Mouse (Mus musculus) hindbrain, embryonic 11.5 days (tissue): Measurements from ENCODE around the gene Cyfip2. TPM values are rescaled to one million over a fixed set of nuclear protein-coding genes. Genes with fewer than 3 reads are reported as not detected.

ENCODE experiments used
- ATAC-seq: fragments of 200-750 bp; cut with Nextera tagmentation; 2 replicates; pipeline ENCODE4 v1.8.0; 2017; ENCODE audit warnings: mild to moderate bottlenecking, moderate TSS enrichment, moderate library complexity; ENCODE audit not compliant: low FRiP score
- DNase-seq: peaks from one replicate; pipeline ENCODE4 v3.0.0-alpha.2; 2015; ENCODE audit warnings: low spot score
- H3K27ac ChIP-seq: fragments of 300-500 bp; sonication (generic); 2 replicates; pipeline ENCODE4 v1.5.1; 2014; ENCODE audit warnings: mild to moderate bottlenecking, low read depth, low read length
- H3K27me3 ChIP-seq: fragments of 300-500 bp; sonication (generic); 2 replicates; pipeline ENCODE4 v1.6.1; 2014; ENCODE audit warnings: mild to moderate bottlenecking, low read length, moderate library complexity, mixed read lengths; ENCODE audit not compliant: control insufficient read depth, insufficient read depth
- H3K36me3 ChIP-seq: fragments of 300-500 bp; sonication (generic); 2 replicates; pipeline ENCODE4 v1.6.1; 2014; ENCODE audit warnings: mild to moderate bottlenecking, low read length, moderate library complexity, mixed read lengths; ENCODE audit not compliant: control insufficient read depth, insufficient read depth
- H3K4me1 ChIP-seq: fragments of 300-500 bp; sonication (generic); replicated peaks from 2 replicates; pipeline ENCODE4 v1.6.1; 2014; ENCODE audit warnings: low read length, mixed read lengths; ENCODE audit not compliant: control insufficient read depth, insufficient read depth
- H3K4me2 ChIP-seq: fragments of 300-500 bp; sonication (generic); replicated peaks from 2 replicates; pipeline ENCODE4 v1.6.1; 2014; ENCODE audit warnings: mild to moderate bottlenecking, low read depth, low read length
- H3K4me3 ChIP-seq: fragments of 300-500 bp; sonication (generic); 2 replicates; pipeline ENCODE4 v1.5.1; 2014; ENCODE audit warnings: low read depth, low read length
- H3K9ac ChIP-seq: fragments of 300-500 bp; sonication (generic); 2 replicates; pipeline ENCODE4 v1.6.1; 2014; ENCODE audit warnings: low read depth, low read length
- H3K9me3 ChIP-seq: fragments of 300-500 bp; sonication (generic); 2 replicates; pipeline ENCODE4 v1.6.1; 2016; ENCODE audit warnings: low read length; ENCODE audit not compliant: control insufficient read depth
- WGBS: fragments of 180-500 bp; shearing (Covaris S2); extraction: QIAGEN DNeasy Blood & Tissue Kit; methylation state at CpG from one replicate; pipeline ENCODE4 v1.1.7; 2014; 5-methylcytosine and 5-hydroxymethylcytosine counted together
- polyA plus RNA-seq: library from polyadenylated mRNA; unstranded; fragments of >200 nt; fragmentation: Nextera tagmentation; extraction: Ambion mirVana; gene quantifications from 2 replicates; pipeline ENCODE4 v1.2.1, GENCODE M21; 2014

Cyfip2 gene
- polyA plus RNA-seq, 1 experiment from 2014 or later = 60.0 TPM

GRCm38 (mm10) chr11:46304864-46305710 is 7.6 kb downstream of the Cyfip2 start:
- Histone ChIP-seq H3K27ac (no peak overlapping the region), H3K27me3 (no peaks in the 10 kb centered on the region), H3K4me2 (no peak overlapping the region), H3K4me1 (no peaks in the 10 kb centered on the region; the same call in 1 of the 2 replicates), H3K36me3 (no peaks in the 10 kb centered on the region), H3K9ac (no peak overlapping the region), H3K9me3 (no peaks in the 10 kb centered on the region), H3K4me3 (no peak overlapping the region)
- WGBS = 83% methylated on average over 9 of the region's 9 CpGs
- DNase-seq (no peak), ATAC-seq (no peak)

DNA sequence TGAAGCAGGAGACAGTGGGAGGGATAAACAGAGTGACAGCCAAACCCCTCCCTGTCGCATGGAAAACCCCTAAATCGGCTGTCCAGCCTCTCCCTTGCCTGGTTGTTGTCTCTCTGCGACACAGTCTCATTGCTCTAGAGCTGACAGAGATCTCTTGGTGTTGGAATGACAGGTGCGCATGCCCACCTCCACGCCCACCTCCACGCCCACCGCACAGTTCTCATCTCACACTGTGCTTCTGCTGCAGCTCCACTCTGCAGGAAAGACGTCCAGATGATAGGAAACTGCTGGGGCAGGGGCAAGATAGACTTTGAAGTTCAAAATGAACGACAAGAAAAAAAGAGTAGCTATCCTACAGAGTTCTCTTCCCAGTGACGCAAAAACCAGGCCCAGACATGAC is 8.6 kb downstream of the Cyfip2 start:
- H3K4me2 ChIP-seq = no peak overlapping the region
- no peaks in the 10 kb centered on the region for H3K9me3 ChIP-seq
- H3K9ac ChIP-seq = no peak overlapping the region
- no peak overlapping the region for H3K27ac ChIP-seq
- ATAC-seq (no peak), DNase-seq (no peak)
- H3K27me3 ChIP-seq = no peaks in the 10 kb centered on the region
- H3K36me3 ChIP-seq = no peaks in the 10 kb centered on the region
- WGBS = 83% methylated on average over 10 of the region's 10 CpGs
- H3K4me1 ChIP-seq = no peaks in the 10 kb centered on the region
- no peak overlapping the region for H3K4me3 ChIP-seq

DNA sequence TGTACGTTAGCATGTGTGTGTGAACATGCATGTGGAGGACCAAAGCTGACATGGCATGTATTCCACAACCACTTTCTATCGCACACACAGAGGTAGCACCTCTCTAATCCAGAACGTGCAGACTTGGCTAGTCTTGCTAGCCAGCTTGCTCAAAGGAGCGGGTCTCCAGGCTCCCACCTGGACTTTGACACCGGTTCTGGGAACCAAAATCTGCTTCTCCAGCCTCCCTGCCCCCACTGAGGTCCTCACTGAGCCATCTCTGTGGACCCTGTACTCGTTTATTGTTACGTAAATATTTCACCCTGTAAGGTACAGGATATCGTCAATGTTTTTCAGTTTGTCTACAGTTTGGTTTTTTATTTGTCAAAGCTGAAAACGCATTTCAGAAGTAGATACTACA is 10.2 kb downstream of the Cyfip2 start:
- H3K27ac ChIP-seq = no peak overlapping the region
- H3K4me1 ChIP-seq = no peaks in the 10 kb centered on the region
- H3K4me2 ChIP-seq = no peak overlapping the region
- no peak for DNase-seq
- 90% methylated on average over 9 of the region's 9 CpGs for whole genome bisulfite sequencing
- H3K9ac ChIP-seq = no peak overlapping the region
- no peak overlapping the region for H3K4me3 ChIP-seq
- H3K27me3 ChIP-seq = no peaks in the 10 kb centered on the region
- no peaks in the 10 kb centered on the region for H3K36me3 ChIP-seq
- H3K9me3 ChIP-seq = no peaks in the 10 kb centered on the region
- no peak for ATAC-seq

- H3K27ac ChIP-seq = no peak overlapping the region
- H3K9me3 ChIP-seq = no peaks in the 10 kb centered on the region
- no peak for ATAC-seq
- DNase-seq = no peak
- H3K4me1 ChIP-seq = no peaks in the 10 kb centered on the region
- no peak overlapping the region for H3K4me2 ChIP-seq
- no peaks in the 10 kb centered on the region for H3K27me3 ChIP-seq
- H3K36me3 ChIP-seq = no peaks in the 10 kb centered on the region
- 89% methylated on average over 23 of the region's 23 CpGs for WGBS
- no peak overlapping the region for H3K9ac ChIP-seq
- H3K4me3 ChIP-seq = no peak overlapping the region
Measured at GRCm38 (mm10) chr11:46301579-46302248, 10.9 kb downstream of the Cyfip2 start.

DNA sequence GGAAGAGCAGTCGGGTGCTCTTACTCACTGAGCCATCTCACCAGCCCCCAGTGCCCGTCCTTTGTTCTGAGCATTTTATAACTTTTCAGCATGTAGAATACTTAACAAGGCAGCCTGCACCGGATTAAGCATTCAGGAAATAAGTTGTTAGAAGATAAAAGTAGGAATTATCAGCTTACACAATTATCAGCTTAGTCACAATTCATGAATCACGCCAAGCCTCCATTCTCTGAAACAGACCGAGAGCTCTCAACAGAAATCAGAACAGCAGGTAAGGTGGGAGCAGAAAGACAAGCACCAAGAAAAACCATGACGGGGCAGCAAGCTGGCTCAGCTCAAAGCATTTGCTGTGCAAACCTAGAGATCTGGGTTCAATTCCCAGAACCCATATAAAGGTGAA is 12.8 kb downstream of the Cyfip2 start:
- 87% methylated on average over 6 of the region's 6 CpGs for WGBS
- no peak overlapping the region for H3K4me2 ChIP-seq
- H3K4me1 ChIP-seq = no peaks in the 10 kb centered on the region
- no peak for ATAC-seq
- no peak for DNase-seq
- no peaks in the 10 kb centered on the region for H3K9me3 ChIP-seq
- no peak overlapping the region for H3K9ac ChIP-seq
- no peak overlapping the region for H3K4me3 ChIP-seq
- H3K27ac ChIP-seq = no peak overlapping the region
- H3K36me3 ChIP-seq = no peaks in the 10 kb centered on the region
- no peaks in the 10 kb centered on the region for H3K27me3 ChIP-seq

- Histone ChIP-seq H3K27me3 (no peaks in the 10 kb centered on the region), H3K9ac (no peak overlapping the region), H3K27ac (no peak overlapping the region), H3K4me3 (no peak overlapping the region), H3K36me3 (no peaks in the 10 kb centered on the region), H3K4me1 (no peaks in the 10 kb centered on the region), H3K4me2 (no peak overlapping the region), H3K9me3 (no peaks in the 10 kb centered on the region)
- DNase-seq (no peak), ATAC-seq (no peak)
- WGBS = 73% methylated on average over 13 of the region's 13 CpGs
Measured at GRCm38 (mm10) chr11:46298889-46299785, 13.5 kb downstream of the Cyfip2 start.

- DNase-seq (no peak), ATAC-seq (no peak)
- 77% methylated on average over 11 of the region's 11 CpGs for WGBS
- Histone ChIP-seq H3K4me2 (no peak overlapping the region), H3K27ac (no peak overlapping the region), H3K27me3 (no peaks in the 10 kb centered on the region), H3K4me1 (no peaks in the 10 kb centered on the region), H3K36me3 (peaks cover 2% of the 10 kb centered on the region; the same call in 1 of the 2 replicates), H3K9ac (no peak overlapping the region), H3K9me3 (no peaks in the 10 kb centered on the region), H3K4me3 (no peak overlapping the region)
Measured at GRCm38 (mm10) chr11:46294390-46294789, 18.3 kb downstream of the Cyfip2 start.

DNA sequence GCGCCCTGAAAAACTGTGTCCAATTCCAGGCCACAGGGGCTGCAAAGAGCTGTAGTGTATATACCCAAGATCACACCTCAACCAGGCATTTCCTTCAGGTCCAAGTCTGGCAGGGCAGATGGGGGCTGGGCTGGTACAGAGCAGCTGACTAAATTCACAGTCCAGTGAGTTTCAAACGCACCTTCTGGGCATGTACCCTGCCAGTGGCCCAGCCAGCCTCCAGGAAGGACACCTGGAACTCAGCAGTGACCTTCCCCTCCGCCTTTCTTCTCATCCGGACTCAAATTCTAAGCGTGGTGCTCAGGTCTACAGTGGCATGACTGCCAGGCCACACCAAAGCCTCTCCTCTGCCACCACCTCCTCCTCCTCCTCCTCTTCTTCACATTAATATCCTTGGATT is 19.2 kb downstream of the Cyfip2 start:
- Histone ChIP-seq H3K9ac (no peak overlapping the region), H3K36me3 (peaks cover 2% of the 10 kb centered on the region; the same call in 1 of the 2 replicates), H3K27me3 (no peaks in the 10 kb centered on the region), H3K27ac (no peak overlapping the region), H3K9me3 (no peaks in the 10 kb centered on the region), H3K4me2 (no peak overlapping the region), H3K4me1 (no peaks in the 10 kb centered on the region), H3K4me3 (no peak overlapping the region)
- DNase-seq (no peak), ATAC-seq (no peak)
- 90% methylated on average over 5 of the region's 5 CpGs for WGBS
